Mouse (Mus musculus): ENCODE results near the gene Rhbdf1. TPM values are rescaled to one million over a fixed set of nuclear protein-coding genes. Genes with fewer than 3 reads are reported as not detected.

The Rhbdf1 gene
- 26.8 and 33.3 TPM in 2 replicates for polyA plus RNA-seq (2011; ENCODE audit: insufficient read depth, insufficient read length, low read depth, missing spikeins)

GRCm38 (mm10) chr11:32221951-32222409 lies at the start of gene Rhbdf1:
Gene Rhbdf1, minus strand, starts transcription at chr11:32222300.
- Histone ChIP-seq H3K9me3 (replicated peaks; ENCODE audit: control insufficient read depth, insufficient read depth, low read length, poor library complexity, severe bottlenecking) (no peaks in the 10 kb centered on the region), H3K27ac (ENCODE audit: insufficient read depth, low read length) (peak within 1 kb of the TSS; percentile 64; the same call in 1 of the 2 replicates), H3K4me1 (ENCODE audit: control insufficient read depth, insufficient read depth, low read length) (peaks cover 28% of the 10 kb centered on the region)

GRCm38 (mm10) chr11:32271178-32271577 lies 49.1 kb upstream of the Rhbdf1 start:
- no peak overlapping the region for H3K27ac ChIP-seq (ENCODE audit: insufficient read depth, low read length)
- no peak for TF ChIP-seq POLR2A (IDR thresholded peaks at IDR 0.05; ENCODE audit: insufficient read depth, low read length)
- no peak for TF ChIP-seq CTCF (IDR thresholded peaks at IDR 0.05; ENCODE audit: low read depth, low read length)
- no peak for TF ChIP-seq EP300 (IDR thresholded peaks at IDR 0.05; ENCODE audit: insufficient read depth, low read depth, low read length)
- no peak overlapping the region for H3K9ac ChIP-seq (ENCODE audit: low read depth, poor library complexity, severe bottlenecking)

More at GRCm38 (mm10) chr11:32221951-32222409, at the start of gene Rhbdf1:
- Histone ChIP-seq H3K36me3 (ENCODE audit: control insufficient read depth, insufficient read depth, low read length, poor library complexity, severe bottlenecking) (no peaks in the 10 kb centered on the region), H3K9ac (ENCODE audit: low read depth, poor library complexity, severe bottlenecking) (peak within 1 kb of the TSS; percentile 95), H3K27me3 (ENCODE audit: control insufficient read depth, insufficient read depth, low read length, poor library complexity, severe bottlenecking) (no peaks in the 10 kb centered on the region), H3K4me3 (ENCODE audit: low read depth, low read length) (peak within 1 kb of the TSS; percentile 92)
- TF ChIP-seq POLR2A (IDR thresholded peaks at IDR 0.05; ENCODE audit: insufficient read depth, low read length) (no peak), CTCF (IDR thresholded peaks at IDR 0.05; ENCODE audit: low read depth, low read length) (no peak), EP300 (IDR thresholded peaks at IDR 0.05; ENCODE audit: insufficient read depth, low read depth, low read length) (no peak)

GRCm38 (mm10) chr11:32268952-32269351 lies 46.9 kb upstream of the Rhbdf1 start:
- H3K9me3 ChIP-seq (replicated peaks; ENCODE audit: control insufficient read depth, insufficient read depth, low read length, poor library complexity, severe bottlenecking), result no peaks in the 10 kb centered on the region
- no peak overlapping the region for H3K9ac ChIP-seq (ENCODE audit: low read depth, poor library complexity, severe bottlenecking)
- no peaks in the 10 kb centered on the region for H3K4me1 ChIP-seq (ENCODE audit: control insufficient read depth, insufficient read depth, low read length)
- H3K27ac ChIP-seq (ENCODE audit: insufficient read depth, low read length), result no peak overlapping the region
- no peak overlapping the region for H3K4me3 ChIP-seq (ENCODE audit: low read depth, low read length)
- H3K36me3 ChIP-seq (ENCODE audit: control insufficient read depth, insufficient read depth, low read length, poor library complexity, severe bottlenecking), result no peaks in the 10 kb centered on the region
- no peaks in the 10 kb centered on the region for H3K27me3 ChIP-seq (ENCODE audit: control insufficient read depth, insufficient read depth, low read length, poor library complexity, severe bottlenecking)
- TF ChIP-seq CTCF (IDR thresholded peaks at IDR 0.05; ENCODE audit: low read depth, low read length) (no peak), POLR2A (IDR thresholded peaks at IDR 0.05; ENCODE audit: insufficient read depth, low read length) (no peak), EP300 (IDR thresholded peaks at IDR 0.05; ENCODE audit: insufficient read depth, low read depth, low read length) (no peak)

More at GRCm38 (mm10) chr11:32271178-32271577, 49.1 kb upstream of the Rhbdf1 start:
- Histone ChIP-seq H3K4me3 (ENCODE audit: low read depth, low read length) (no peak overlapping the region), H3K27me3 (ENCODE audit: control insufficient read depth, insufficient read depth, low read length, poor library complexity, severe bottlenecking) (no peaks in the 10 kb centered on the region), H3K9me3 (replicated peaks; ENCODE audit: control insufficient read depth, insufficient read depth, low read length, poor library complexity, severe bottlenecking) (no peaks in the 10 kb centered on the region), H3K4me1 (ENCODE audit: control insufficient read depth, insufficient read depth, low read length) (no peaks in the 10 kb centered on the region), H3K36me3 (ENCODE audit: control insufficient read depth, insufficient read depth, low read length, poor library complexity, severe bottlenecking) (no peaks in the 10 kb centered on the region)

GRCm38 (mm10) chr11:32267964-32268363 lies 45.9 kb upstream of the Rhbdf1 start:
- Histone ChIP-seq H3K9me3 (replicated peaks; ENCODE audit: control insufficient read depth, insufficient read depth, low read length, poor library complexity, severe bottlenecking) (no peaks in the 10 kb centered on the region), H3K9ac (ENCODE audit: low read depth, poor library complexity, severe bottlenecking) (peak overlapping the region; percentile 91), H3K27ac (ENCODE audit: insufficient read depth, low read length) (no peak overlapping the region), H3K27me3 (ENCODE audit: control insufficient read depth, insufficient read depth, low read length, poor library complexity, severe bottlenecking) (no peaks in the 10 kb centered on the region), H3K4me1 (ENCODE audit: control insufficient read depth, insufficient read depth, low read length) (no peaks in the 10 kb centered on the region), H3K36me3 (ENCODE audit: control insufficient read depth, insufficient read depth, low read length, poor library complexity, severe bottlenecking) (no peaks in the 10 kb centered on the region), H3K4me3 (ENCODE audit: low read depth, low read length) (peak overlapping the region; percentile 17; the same call in 1 of the 2 replicates)
- TF ChIP-seq POLR2A (IDR thresholded peaks at IDR 0.05; ENCODE audit: insufficient read depth, low read length) (no peak), EP300 (IDR thresholded peaks at IDR 0.05; ENCODE audit: insufficient read depth, low read depth, low read length) (no peak), CTCF (IDR thresholded peaks at IDR 0.05; ENCODE audit: low read depth, low read length) (no peak)

- Histone ChIP-seq H3K36me3 (ENCODE audit: control insufficient read depth, insufficient read depth, low read length, poor library complexity, severe bottlenecking) (no peaks in the 10 kb centered on the region), H3K4me1 (ENCODE audit: control insufficient read depth, insufficient read depth, low read length) (no peaks in the 10 kb centered on the region), H3K4me3 (ENCODE audit: low read depth, low read length) (peak within 1 kb of the TSS; percentile 96), H3K27me3 (ENCODE audit: control insufficient read depth, insufficient read depth, low read length, poor library complexity, severe bottlenecking) (no peaks in the 10 kb centered on the region), H3K27ac (ENCODE audit: insufficient read depth, low read length) (peak within 1 kb of the TSS; percentile 78), H3K9ac (ENCODE audit: low read depth, poor library complexity, severe bottlenecking) (peak within 1 kb of the TSS; percentile 91), H3K9me3 (replicated peaks; ENCODE audit: control insufficient read depth, insufficient read depth, low read length, poor library complexity, severe bottlenecking) (no peaks in the 10 kb centered on the region)
- peak; percentile 66 for TF ChIP-seq POLR2A (IDR thresholded peaks at IDR 0.05; ENCODE audit: insufficient read depth, low read length)
- no peak for TF ChIP-seq EP300 (IDR thresholded peaks at IDR 0.05; ENCODE audit: insufficient read depth, low read depth, low read length)
Measured at GRCm38 (mm10) chr11:32267188-32267884, 45.2 kb upstream of the Rhbdf1 start, which contains the start of gene Nprl3. Gene Nprl3, minus strand, starts transcription at chr11:32267707.

- no peaks in the 10 kb centered on the region for H3K9me3 ChIP-seq (replicated peaks; ENCODE audit: control insufficient read depth, insufficient read depth, low read length, poor library complexity, severe bottlenecking)
- peak overlapping the region; percentile 78; the same call in 1 of the 2 replicates for H3K27ac ChIP-seq (ENCODE audit: insufficient read depth, low read length)
- no peaks in the 10 kb centered on the region for H3K4me1 ChIP-seq (ENCODE audit: control insufficient read depth, insufficient read depth, low read length)
- no peaks in the 10 kb centered on the region for H3K36me3 ChIP-seq (ENCODE audit: control insufficient read depth, insufficient read depth, low read length, poor library complexity, severe bottlenecking)
- H3K4me3 ChIP-seq (ENCODE audit: low read depth, low read length), result peak overlapping the region; percentile 96
- peak overlapping the region; percentile 91 for H3K9ac ChIP-seq (ENCODE audit: low read depth, poor library complexity, severe bottlenecking)
- H3K27me3 ChIP-seq (ENCODE audit: control insufficient read depth, insufficient read depth, low read length, poor library complexity, severe bottlenecking), result no peaks in the 10 kb centered on the region
- TF ChIP-seq POLR2A (IDR thresholded peaks at IDR 0.05; ENCODE audit: insufficient read depth, low read length) (no peak), EP300 (IDR thresholded peaks at IDR 0.05; ENCODE audit: insufficient read depth, low read depth, low read length) (no peak), CTCF (IDR thresholded peaks at IDR 0.05; ENCODE audit: low read depth, low read length) (no peak)
Measured at GRCm38 (mm10) chr11:32266776-32267175, 44.7 kb upstream of the Rhbdf1 start.
